Mouse (Mus musculus) CD4-positive naive resting alpha-beta T cell, adult 57 days (primary cell): Measurements from ENCODE around the gene Gm9844. TPM values are rescaled to one million over a fixed set of nuclear protein-coding genes. Genes with fewer than 3 reads are reported as not detected.

Source experiments
- total RNA-seq: library from RNA; stranded (reverse); gene quantifications from one replicate; pipeline ENCODE4 v1.2.4, GENCODE M21; 2023

Gene Gm9844
- 7.4 TPM for total RNA-seq

DNA sequence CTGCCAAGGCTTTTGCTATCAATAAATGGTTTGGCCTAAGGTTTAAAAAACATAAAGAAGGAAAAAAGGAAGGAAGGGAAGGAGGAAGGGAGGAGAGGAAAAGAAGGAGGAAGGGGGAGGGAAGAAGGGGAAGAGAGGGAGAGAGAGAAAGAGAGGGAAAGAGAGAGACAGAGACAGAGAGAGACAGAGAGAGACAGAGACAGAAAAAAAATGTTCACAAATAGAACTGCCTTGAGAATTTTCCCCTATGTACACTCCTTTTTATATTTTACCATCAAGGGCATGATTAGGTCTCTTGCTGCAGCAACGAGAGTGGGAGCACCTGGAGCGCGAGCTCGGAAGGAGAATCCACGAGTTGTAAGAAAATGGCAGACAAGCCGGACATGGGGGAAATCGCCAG lies at the start of gene Gm9844:
Gene Gm9844 (plus strand): TSS at position 301 of the 400 bp plus-strand sequence.

DNA sequence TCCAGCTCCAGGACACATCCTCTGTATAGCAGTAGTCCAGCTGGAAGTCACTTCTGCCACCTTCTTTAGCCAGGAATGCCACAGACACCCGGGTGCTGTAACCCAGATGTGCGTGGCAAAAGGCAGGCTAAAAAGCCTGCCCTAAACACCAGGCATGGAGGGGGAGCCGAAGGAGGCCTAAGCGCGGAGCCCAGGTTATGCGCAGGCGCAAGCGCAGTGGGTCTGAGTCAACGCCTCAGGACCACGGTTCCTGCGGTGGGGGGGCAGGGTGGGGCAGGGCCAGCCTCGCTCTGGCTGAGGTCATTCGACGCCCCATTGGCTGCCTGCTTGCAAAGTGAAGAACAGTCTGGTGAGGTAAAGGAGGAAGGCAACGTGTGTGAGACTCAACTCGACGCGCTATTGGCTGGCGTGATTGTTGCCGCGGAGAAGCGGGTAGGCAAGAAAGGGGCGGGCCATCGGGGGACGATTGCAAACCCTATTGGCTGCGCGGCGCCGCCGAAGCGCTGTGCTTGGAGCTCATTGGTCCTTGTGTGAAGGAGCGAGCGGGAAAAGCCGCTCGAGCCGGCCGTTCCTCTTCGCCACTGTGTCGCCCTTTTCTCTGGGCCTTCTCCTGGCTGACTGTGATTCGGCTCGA lies 7.6 kb downstream of the Gm9844 start, which contains the start of the genes Lypd4 and Dmrtc2:
Gene Lypd4 (minus strand): TSS at position 410 of the 634 bp plus-strand sequence.
Gene Dmrtc2 (plus strand): TSS at position 526 of the 634 bp plus-strand sequence.

DNA sequence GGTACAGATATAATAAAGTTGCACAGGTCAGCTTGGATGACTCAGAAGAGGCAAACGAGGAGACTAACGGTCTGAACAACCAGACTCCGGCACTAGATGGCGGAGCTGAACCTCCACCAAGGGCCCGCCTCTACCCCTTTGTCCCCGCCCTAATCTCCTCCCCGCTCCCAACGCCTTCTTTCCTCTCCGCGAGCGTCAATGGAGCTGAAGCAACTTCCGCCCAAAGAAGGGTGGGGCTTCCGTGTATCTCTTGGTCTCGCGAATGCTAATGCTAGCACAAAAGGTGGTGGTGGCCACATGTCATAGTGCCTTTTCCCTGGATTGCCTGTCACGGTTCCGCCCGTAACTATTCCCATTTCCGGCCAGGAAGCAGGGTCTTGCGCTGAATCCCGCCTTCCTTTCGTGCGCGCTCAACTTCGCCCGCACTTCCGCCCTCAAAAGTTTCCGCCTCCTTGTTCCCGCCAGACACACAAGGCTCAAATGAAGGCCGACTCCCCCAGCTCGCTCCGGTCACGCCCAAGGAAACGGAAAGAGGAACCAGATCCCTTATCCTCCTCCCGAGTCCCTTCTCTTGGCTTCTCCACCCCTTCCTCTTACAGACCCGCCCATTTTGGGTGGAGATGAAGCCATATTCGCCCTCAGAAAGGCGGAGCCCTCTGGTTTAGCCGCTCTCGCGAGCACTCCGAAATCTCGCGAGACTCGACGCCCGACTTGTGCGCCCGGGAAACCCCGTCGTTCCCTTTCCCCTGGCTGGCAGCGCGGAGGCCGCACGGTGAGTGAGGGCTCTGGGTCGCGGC lies 22.1 kb downstream of the Gm9844 start, which contains the start of gene Rps19:
Gene Rps19 (plus strand): TSS at position 476 of the 797 bp plus-strand sequence.

DNA sequence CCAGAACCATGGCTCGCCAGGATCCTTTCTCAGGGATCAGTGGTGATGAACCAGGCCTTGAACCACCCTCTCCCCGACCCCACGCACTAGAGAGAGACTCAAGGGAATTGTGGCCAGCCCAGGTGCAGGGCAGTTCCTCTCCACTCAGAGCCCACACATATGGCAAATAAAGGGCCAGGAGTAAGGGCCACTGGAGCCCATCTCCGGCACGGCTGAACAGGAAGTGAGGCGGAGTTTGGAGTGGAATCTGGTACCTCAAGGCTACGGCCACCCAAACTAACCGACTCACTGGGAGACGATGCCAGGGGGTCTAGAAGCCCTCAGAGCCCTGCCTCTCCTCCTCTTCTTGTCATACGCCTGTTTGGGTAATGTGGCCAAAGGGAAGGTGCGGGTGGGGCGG lies 35.2 kb downstream of the Gm9844 start, which contains the start of gene Cd79a:
Gene Cd79a (plus strand): TSS at position 158 of the 400 bp plus-strand sequence.

DNA sequence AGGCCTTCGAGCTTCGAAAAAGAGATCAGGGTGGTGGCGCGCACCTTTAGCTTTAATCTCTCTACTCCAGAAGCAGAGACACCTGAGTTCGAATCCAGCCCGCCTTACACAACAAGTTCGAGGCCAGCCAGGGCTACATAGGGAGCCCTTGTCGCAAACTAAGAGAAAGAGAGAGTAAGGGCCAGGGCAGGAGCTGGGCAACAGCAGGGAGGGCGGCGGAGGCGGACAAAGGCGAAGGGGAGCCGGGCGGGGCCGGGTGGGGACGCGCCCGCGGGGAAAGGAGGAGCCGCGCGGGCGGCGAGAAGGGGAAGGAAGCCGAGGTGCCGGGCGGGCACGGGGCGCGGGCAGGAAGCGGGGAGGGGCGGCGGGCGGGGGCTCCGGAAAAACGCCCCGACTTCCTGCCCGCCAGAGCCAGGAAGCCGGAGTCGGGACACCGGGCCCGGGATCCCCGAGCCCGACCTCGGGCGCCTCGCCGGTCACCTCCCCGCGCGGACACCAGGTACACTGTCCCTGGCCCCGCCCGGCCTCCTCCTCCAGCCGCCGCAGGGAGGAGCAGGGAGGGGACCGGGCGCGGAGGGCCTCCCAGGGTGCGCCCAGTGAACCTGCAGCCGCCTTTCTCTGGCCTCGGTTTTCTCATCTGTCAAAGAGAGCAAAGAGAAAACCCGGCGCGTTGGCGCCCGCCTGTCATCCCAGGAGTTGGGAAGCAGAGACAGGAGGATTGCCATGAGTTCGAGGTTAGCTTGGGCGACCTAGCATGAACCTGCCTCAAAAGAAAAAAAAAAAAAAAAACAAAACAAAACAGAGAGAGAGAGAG lies 40.8 kb downstream of the Gm9844 start, which contains the start of gene Arhgef1:
Gene Arhgef1 (plus strand): TSS at position 283 of the 814 bp plus-strand sequence.

Other genes with a start within 250 kb of the Gm9844 start
- gene Lypd3, start 225.7 kb upstream of the Gm9844 start, total RNA-seq = 0.35 TPM
- not detected for gene Tex101, start 185.5 kb upstream of the Gm9844 start, total RNA-seq
- not detected for gene BC049730, start 153.0 kb upstream of the Gm9844 start, total RNA-seq
- gene Gm4763, start 135.3 kb upstream of the Gm9844 start, total RNA-seq = not detected
- 1.5 TPM for gene Cd177, start 101.9 kb upstream of the Gm9844 start, total RNA-seq
- not detected for gene Ceacam10, start 85.0 kb upstream of the Gm9844 start, total RNA-seq
- gene Lypd4, start 7.7 kb downstream of the Gm9844 start, total RNA-seq = not detected
- gene Dmrtc2, start 7.8 kb downstream of the Gm9844 start, total RNA-seq = not detected
- 3,104 TPM for gene Rps19, start 22.2 kb downstream of the Gm9844 start, total RNA-seq
- 52.2 TPM for gene Cd79a, start 35.2 kb downstream of the Gm9844 start, total RNA-seq
- 1,864 TPM for gene Arhgef1, start 40.7 kb downstream of the Gm9844 start, total RNA-seq
- gene Gm4881, start 82.3 kb downstream of the Gm9844 start, total RNA-seq = not detected
- 302 TPM for gene Rabac1, start 110.5 kb downstream of the Gm9844 start, total RNA-seq
- gene Atp1a3, start 143.7 kb downstream of the Gm9844 start, total RNA-seq = 17.4 TPM
- gene Grik5, start 210.1 kb downstream of the Gm9844 start, total RNA-seq = 5.6 TPM
- 21.9 TPM for gene Zfp574, start 210.4 kb downstream of the Gm9844 start, total RNA-seq